Mouse (Mus musculus) spleen, adult 18-20 months (tissue): Measurements from ENCODE around the gene Rhox7b.
"Not testable (repeated sequence)": the region's sequence is repeated elsewhere in the genome, so short reads cannot be mapped to it uniquely, and the experiment has no call there.

ENCODE experiments used
- DNase-seq, 2 experiments: peaks; one replicate each; pipeline ENCODE4 v3.0.0; 2022; ENCODE audit warnings: mixed read lengths in 2 of 2

The Rhox7b gene

GRCm38 (mm10) chrX:37897132-37897531, at the start of gene Rhox7b:
Gene Rhox7b, minus strand, starts transcription at chrX:37897232.
- not testable (repeated sequence) for DNase-seq

GRCm38 (mm10) chrX:37916311-37916710, 19.3 kb upstream of the Rhox7b start:
- no peak for DNase-seq

GRCm38 (mm10) chrX:37908581-37908980, 11.5 kb upstream of the Rhox7b start:
- DNase-seq: no peak

GRCm38 (mm10) chrX:37903727-37904126, 6.7 kb upstream of the Rhox7b start:
- no peak for DNase-seq

GRCm38 (mm10) chrX:37901670-37902069, 4.6 kb upstream of the Rhox7b start, which contains the start of gene Rhox9:
Gene Rhox9, minus strand, starts transcription at chrX:37901770.
- DNase-seq: not testable (repeated sequence)

GRCm38 (mm10) chrX:37878844-37879243, 18.2 kb downstream of the Rhox7b start, which contains the start of gene Rhox8:
Gene Rhox8, minus strand, starts transcription at chrX:37878944.
- DNase-seq: no peak

- DNase-seq: no peak
Observed at GRCm38 (mm10) chrX:37871641-37872040, 25.4 kb downstream of the Rhox7b start.
